Mouse (Mus musculus) heart, embryonic 13.5 days (tissue): ENCODE measurements around the gene Mt3. TPM values are rescaled to one million over a fixed set of nuclear protein-coding genes. Genes with fewer than 3 reads are reported as not detected.
"Not testable (repeated sequence)": the region's sequence is repeated elsewhere in the genome, so short reads cannot be mapped to it uniquely, and the experiment has no call there.

Experiments used
- ATAC-seq: fragments of 200-750 bp; cut with Nextera tagmentation; 2 replicates; pipeline ENCODE4 v1.8.0; 2017; ENCODE audit warnings: moderate TSS enrichment; ENCODE audit not compliant: insufficient number of reproducible peaks, low FRiP score, low TSS enrichment; ENCODE audit errors: extremely low read depth
- H3K27ac ChIP-seq: fragments of 300-500 bp; sonication (generic); replicated peaks from 2 replicates; pipeline ENCODE4 v1.5.1; 2015; ENCODE audit warnings: moderate library complexity, mild to moderate bottlenecking, inconsistent platforms
- H3K27me3 ChIP-seq: fragments of 300-500 bp; sonication (generic); replicated peaks from 2 replicates; pipeline ENCODE4 v1.6.1; 2015; ENCODE audit warnings: mild to moderate bottlenecking, inconsistent platforms
- H3K36me3 ChIP-seq: fragments of 300-500 bp; sonication (generic); 2 replicates; pipeline ENCODE4 v1.6.1; 2015; ENCODE audit warnings: mild to moderate bottlenecking, inconsistent platforms
- H3K4me1 ChIP-seq: fragments of 300-500 bp; sonication (generic); 2 replicates; pipeline ENCODE4 v1.6.1; 2015; ENCODE audit warnings: inconsistent platforms
- H3K4me2 ChIP-seq: fragments of 300-500 bp; sonication (generic); 2 replicates; pipeline ENCODE4 v1.6.1; 2015; ENCODE audit warnings: inconsistent platforms, mild to moderate bottlenecking, moderate library complexity
- H3K4me3 ChIP-seq: fragments of 300-500 bp; sonication (generic); 2 replicates; pipeline ENCODE4 v1.5.1; 2015; ENCODE audit warnings: moderate library complexity, mild to moderate bottlenecking, inconsistent platforms
- H3K9ac ChIP-seq: fragments of 300-500 bp; sonication (generic); 2 replicates; pipeline ENCODE4 v1.6.1; 2015; ENCODE audit warnings: inconsistent platforms, mild to moderate bottlenecking, moderate library complexity
- H3K9me3 ChIP-seq: fragments of 300-500 bp; sonication (generic); 2 replicates; pipeline ENCODE4 v1.6.1; 2016; ENCODE audit warnings: inconsistent platforms
- WGBS: fragments of 180-500 bp; shearing (Covaris S2); methylation state at CpG from one replicate; pipeline ENCODE4 v1.1.7; 2015; ENCODE audit warnings: mixed read lengths; 5-methylcytosine and 5-hydroxymethylcytosine counted together
- polyA plus RNA-seq: library from polyadenylated mRNA; unstranded; fragments of >200 nt; fragmentation: Nextera tagmentation; extraction: Ambion mirVana; gene quantifications from 2 replicates; pipeline ENCODE4 v1.2.1, GENCODE M21; 2015

The Mt3 gene
- polyA plus RNA-seq, 1 experiment from 2014 or later, result 36.5 TPM

GRCm38 (mm10) chr8:94153451-94153850 lies 1.0 kb downstream of the Mt3 start:
- Histone ChIP-seq H3K27ac (no peak overlapping the region), H3K4me3 (peak overlapping the region; percentile 51), H3K27me3 (peaks cover 43% of the 10 kb centered on the region), H3K9ac (peak overlapping the region; percentile 72; the same call in 1 of the 2 replicates), H3K4me1 (peaks cover 35% of the 10 kb centered on the region), H3K9me3 (no peaks in the 10 kb centered on the region), H3K4me2 (peak overlapping the region; percentile 75), H3K36me3 (no peaks in the 10 kb centered on the region)
- WGBS, result 30% methylated on average over 7 of the region's 7 CpGs
- ATAC-seq, result no peak

GRCm38 (mm10) chr8:94154537-94154936 lies 2.1 kb downstream of the Mt3 start:
- no peak overlapping the region for H3K4me2 ChIP-seq
- H3K27ac ChIP-seq, result no peak overlapping the region
- H3K36me3 ChIP-seq, result no peaks in the 10 kb centered on the region
- no peak overlapping the region for H3K9ac ChIP-seq
- WGBS, result 39% methylated on average over 6 of the region's 6 CpGs
- no peak for ATAC-seq
- H3K4me1 ChIP-seq, result peaks cover 35% of the 10 kb centered on the region
- H3K4me3 ChIP-seq, result no peak overlapping the region
- peaks cover 36% of the 10 kb centered on the region for H3K27me3 ChIP-seq
- H3K9me3 ChIP-seq, result no peaks in the 10 kb centered on the region

GRCm38 (mm10) chr8:94156092-94156491 lies 3.7 kb downstream of the Mt3 start:
- no peak overlapping the region for H3K9ac ChIP-seq
- H3K9me3 ChIP-seq, result no peaks in the 10 kb centered on the region
- H3K36me3 ChIP-seq, result no peaks in the 10 kb centered on the region
- H3K4me3 ChIP-seq, result no peak overlapping the region
- WGBS, result 46% methylated on average over 4 of the region's 4 CpGs
- H3K4me1 ChIP-seq, result peaks cover 35% of the 10 kb centered on the region
- ATAC-seq, result no peak
- H3K27me3 ChIP-seq, result peaks cover 25% of the 10 kb centered on the region
- no peak overlapping the region for H3K4me2 ChIP-seq
- H3K27ac ChIP-seq, result peak overlapping the region; percentile 50; the same call in 1 of the 2 replicates

- not testable (repeated sequence) for H3K9ac ChIP-seq, H3K27ac ChIP-seq, H3K9me3 ChIP-seq, H3K4me2 ChIP-seq, ATAC-seq, H3K36me3 ChIP-seq, H3K4me1 ChIP-seq, H3K4me3 ChIP-seq
- WGBS, result 63% methylated on average over 8 of the region's 8 CpGs
- peaks cover 32% of the 10 kb centered on the region for H3K27me3 ChIP-seq
Observed at GRCm38 (mm10) chr8:94165772-94166171, 13.4 kb downstream of the Mt3 start.

DNA sequence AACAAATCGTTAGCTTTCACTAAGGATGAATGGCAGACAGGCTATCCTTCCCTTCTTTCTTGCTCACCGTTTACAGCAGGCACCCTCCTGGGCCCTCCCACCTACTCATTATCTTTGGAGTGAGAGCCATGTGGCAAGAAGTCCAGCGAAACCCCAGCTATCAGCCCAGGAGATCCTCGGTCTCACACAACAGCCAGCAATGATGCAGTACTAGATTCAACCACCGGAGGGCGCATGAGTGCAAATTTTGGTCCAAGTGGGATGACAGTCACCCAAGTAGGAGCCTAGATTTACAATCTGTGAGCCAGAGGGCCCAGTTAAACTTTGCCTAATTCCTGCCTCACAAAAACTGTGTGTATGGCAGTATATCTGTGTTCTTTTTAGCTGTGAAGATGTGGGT lies 14.8 kb downstream of the Mt3 start:
- no peaks in the 10 kb centered on the region for H3K36me3 ChIP-seq
- peaks cover 12% of the 10 kb centered on the region for H3K4me1 ChIP-seq
- no peak overlapping the region for H3K27ac ChIP-seq
- H3K9ac ChIP-seq, result peak overlapping the region; percentile 55; the same call in 1 of the 2 replicates
- WGBS, result 6% methylated on average over 6 of the region's 6 CpGs
- H3K9me3 ChIP-seq, result no peaks in the 10 kb centered on the region
- peak overlapping the region; percentile 51 for H3K4me2 ChIP-seq
- H3K27me3 ChIP-seq, result peaks cover 42% of the 10 kb centered on the region
- no peak overlapping the region for H3K4me3 ChIP-seq
- no peak for ATAC-seq

DNA sequence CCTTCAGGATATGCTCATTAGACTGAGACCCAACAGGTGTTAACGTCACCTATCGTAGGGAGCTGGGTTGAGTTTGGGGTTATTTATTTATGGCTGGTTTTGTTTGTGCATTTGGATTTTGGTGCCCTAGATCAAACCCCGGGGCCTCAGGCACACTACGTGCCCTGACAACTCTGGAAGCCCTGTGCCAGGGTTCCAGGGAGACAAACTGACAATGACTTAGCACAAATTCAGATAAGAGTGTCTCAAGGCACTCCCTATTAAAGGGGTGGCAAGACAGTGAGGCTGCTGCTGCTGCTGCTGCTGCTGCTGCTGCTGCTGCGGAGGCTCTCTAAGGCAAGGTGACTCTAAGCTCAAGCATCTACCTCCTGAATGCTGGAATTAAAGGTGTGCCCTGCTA lies 17.1 kb downstream of the Mt3 start:
- Histone ChIP-seq H3K4me2 (no peak overlapping the region), H3K9ac (no peak overlapping the region), H3K27me3 (peaks cover 65% of the 10 kb centered on the region), H3K27ac (no peak overlapping the region), H3K4me1 (peaks cover 25% of the 10 kb centered on the region), H3K36me3 (no peaks in the 10 kb centered on the region), H3K4me3 (no peak overlapping the region), H3K9me3 (no peaks in the 10 kb centered on the region)
- WGBS, result 79% methylated on average over 5 of the region's 5 CpGs
- ATAC-seq, result no peak

DNA sequence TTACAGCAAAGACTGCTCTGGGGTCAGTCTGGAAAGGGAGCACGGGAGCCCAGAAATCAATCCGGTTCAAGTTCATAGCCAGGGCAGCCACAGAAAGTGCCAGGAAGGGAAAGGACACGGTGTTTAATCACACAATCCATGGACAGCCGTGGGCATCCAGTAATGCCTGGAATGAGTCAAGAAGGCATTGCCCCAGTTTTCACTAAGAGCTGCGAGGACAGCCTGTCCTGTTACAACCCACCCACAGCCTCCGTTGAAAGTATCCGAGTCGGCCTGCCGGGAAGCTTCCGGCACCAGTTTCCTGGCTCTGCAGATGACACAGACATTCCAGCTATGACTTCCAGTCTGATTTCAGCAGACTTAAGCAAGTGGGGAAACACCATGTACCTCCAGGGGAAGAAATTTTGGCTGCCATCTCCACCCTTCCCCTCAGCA lies 18.9 kb downstream of the Mt3 start:
- Histone ChIP-seq H3K27me3 (peaks cover 83% of the 10 kb centered on the region), H3K4me1 (peaks cover 25% of the 10 kb centered on the region), H3K4me2 (peak overlapping the region; percentile 97), H3K9ac (peak overlapping the region; percentile 77), H3K4me3 (peak overlapping the region; percentile 59), H3K36me3 (no peaks in the 10 kb centered on the region), H3K27ac (no peak overlapping the region), H3K9me3 (no peaks in the 10 kb centered on the region)
- ATAC-seq, result no peak
- WGBS, result 38% methylated on average over 10 of the region's 10 CpGs

DNA sequence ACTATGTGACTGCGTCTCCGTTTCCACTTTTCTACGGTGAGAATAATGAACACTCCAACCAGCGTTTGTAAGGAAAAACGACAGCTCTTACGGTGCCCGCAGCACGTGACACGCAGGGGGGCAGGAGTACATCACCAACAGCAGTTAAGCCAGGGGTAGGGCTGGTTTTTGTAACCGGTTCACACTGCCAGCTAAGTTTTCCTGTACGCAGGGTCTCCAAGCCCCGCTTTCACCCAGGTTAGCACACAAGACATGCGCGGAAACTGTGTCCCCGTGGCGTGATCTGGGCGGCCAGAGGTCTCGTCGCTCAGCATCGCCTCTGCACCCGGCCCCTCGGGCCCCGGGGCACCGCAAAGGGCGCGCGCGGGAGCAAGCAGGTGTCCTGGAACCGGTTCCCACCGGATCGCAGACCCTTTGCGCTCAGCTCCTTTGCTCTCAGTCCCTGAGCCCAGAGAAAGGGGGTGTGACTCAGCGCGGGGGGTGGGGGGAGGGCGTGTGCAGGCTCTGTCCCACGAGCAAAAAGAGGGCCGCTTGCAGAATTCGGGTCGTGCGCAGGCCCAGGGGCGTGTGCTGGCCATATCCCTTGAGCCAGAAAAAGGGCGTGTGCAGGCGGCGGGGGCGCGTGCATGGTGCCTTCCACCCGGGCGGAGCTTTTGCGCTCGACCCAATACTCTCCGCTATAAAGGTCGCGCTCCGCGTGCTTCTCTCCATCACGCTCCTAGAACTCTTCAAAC lies 19.8 kb downstream of the Mt3 start, which contains the start of gene Mt2:
Gene Mt2, plus strand, starts transcription at position 590 of the 734 bp plus-strand sequence.
- ATAC-seq, result peak; percentile 76
- Histone ChIP-seq H3K36me3 (no peaks in the 10 kb centered on the region), H3K9ac (peak within 1 kb of the TSS; percentile 77), H3K27ac (peak within 1 kb of the TSS; percentile 32; the same call in 1 of the 2 replicates), H3K4me1 (peaks cover 25% of the 10 kb centered on the region), H3K4me2 (peak within 1 kb of the TSS; percentile 97), H3K4me3 (peak within 1 kb of the TSS; percentile 59), H3K27me3 (peaks cover 92% of the 10 kb centered on the region), H3K9me3 (no peaks in the 10 kb centered on the region)
- under 1% methylated on average over 56 of the region's 56 CpGs for WGBS

DNA sequence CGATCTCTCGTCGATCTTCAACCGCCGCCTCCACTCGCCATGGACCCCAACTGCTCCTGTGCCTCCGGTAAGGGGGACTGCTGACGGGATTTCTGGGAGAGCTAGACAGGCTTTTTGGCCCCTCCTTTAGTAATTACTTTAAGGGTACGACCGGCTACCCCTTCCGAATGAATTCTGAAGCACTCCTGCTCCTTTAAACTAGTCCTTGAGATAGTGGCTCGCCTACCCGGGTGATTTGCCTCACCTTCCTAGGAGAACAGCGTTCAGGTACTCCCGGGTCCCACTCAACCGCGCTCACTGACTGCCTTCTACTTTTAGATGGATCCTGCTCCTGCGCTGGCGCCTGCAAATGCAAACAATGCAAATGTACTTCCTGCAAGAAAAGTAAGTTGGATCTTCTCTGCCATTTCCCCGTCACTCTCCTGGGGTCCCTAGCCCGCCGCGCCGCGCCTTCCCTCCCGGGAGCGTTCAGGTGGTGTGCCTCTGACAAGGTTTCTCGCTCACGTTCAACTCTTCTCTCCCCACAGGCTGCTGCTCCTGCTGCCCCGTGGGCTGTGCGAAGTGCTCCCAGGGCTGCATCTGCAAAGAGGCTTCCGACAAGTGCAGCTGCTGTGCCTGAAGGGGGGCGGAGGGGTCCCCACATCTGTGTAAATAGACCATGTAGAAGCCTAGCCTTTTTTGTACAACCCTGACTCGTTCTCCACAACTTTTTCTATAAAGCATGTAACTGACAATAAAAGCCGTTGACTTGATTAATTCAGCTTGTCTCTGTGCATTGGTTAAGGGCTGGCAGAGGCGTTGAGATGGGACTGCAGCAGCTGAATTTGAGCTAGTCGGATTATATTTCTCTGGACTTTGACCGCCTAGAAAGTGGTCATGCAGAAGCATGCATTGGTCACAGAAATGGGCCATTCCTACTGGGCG lies 20.7 kb downstream of the Mt3 start:
- Histone ChIP-seq H3K36me3 (no peaks in the 10 kb centered on the region), H3K9ac (peak overlapping the region; percentile 77), H3K4me3 (peak overlapping the region; percentile 59), H3K9me3 (no peaks in the 10 kb centered on the region), H3K27ac (no peak overlapping the region; the same call in 1 of the 2 replicates), H3K27me3 (peaks cover 96% of the 10 kb centered on the region), H3K4me1 (peaks cover 25% of the 10 kb centered on the region), H3K4me2 (peak overlapping the region; percentile 97)
- ATAC-seq, result no peak
- 2% methylated on average over 39 of the region's 39 CpGs for whole genome bisulfite sequencing

DNA sequence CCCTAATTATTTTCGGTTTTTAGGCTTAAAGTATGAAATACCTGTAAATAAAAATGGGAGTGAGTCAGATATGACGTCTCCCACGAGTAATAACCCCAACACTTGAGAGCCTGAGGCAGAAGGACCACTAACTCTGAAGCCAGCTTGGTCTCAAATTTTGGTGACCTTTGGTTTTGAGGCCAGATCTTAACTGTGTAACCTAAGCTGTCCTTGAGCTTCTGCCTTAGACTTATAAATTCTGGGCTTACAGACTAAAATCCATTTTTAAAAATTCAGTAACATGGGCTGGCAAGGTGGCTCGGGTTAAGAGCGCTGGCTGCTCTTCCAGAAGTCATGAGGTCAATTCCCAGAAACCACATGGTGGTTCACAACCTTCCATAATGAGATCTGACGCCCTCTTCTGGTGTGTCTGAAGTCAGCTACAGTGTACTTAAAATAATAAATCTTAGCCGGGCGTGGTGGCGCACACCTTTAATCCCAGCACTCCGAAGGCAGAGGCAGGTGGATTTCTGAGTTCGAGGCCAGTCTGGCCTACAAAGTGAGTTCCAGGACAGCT lies 21.5 kb downstream of the Mt3 start:
- H3K4me2 ChIP-seq, result peak overlapping the region; percentile 97
- peaks cover 100% of the 10 kb centered on the region for H3K27me3 ChIP-seq
- peaks cover 31% of the 10 kb centered on the region for H3K4me1 ChIP-seq
- peak overlapping the region; percentile 59 for H3K4me3 ChIP-seq
- H3K9ac ChIP-seq, result 0 out of 2 replicates have a peak overlapping the region, but pooled peaks have one; percentile 2
- H3K27ac ChIP-seq, result no peak overlapping the region
- ATAC-seq, result no peak
- H3K9me3 ChIP-seq, result no peaks in the 10 kb centered on the region
- H3K36me3 ChIP-seq, result no peaks in the 10 kb centered on the region
- 44% methylated on average over 11 of the region's 11 CpGs for WGBS
